Mouse (Mus musculus) ES-Bruce4 (cell line): ENCODE data around the gene Dpep1. TPM values are rescaled to one million over a fixed set of nuclear protein-coding genes. Genes with fewer than 3 reads are reported as not detected.
A peak's percentile ranks its signal among the peaks of the same experiment; 100 is the strongest.

Experiments used
- H3K27ac ChIP-seq: 2 replicates; pipeline ENCODE4 v1.5.1; 2012; ENCODE audit warnings: low read length, inconsistent platforms; ENCODE audit not compliant: insufficient read depth
- H3K27me3 ChIP-seq: 2 replicates; pipeline ENCODE4 v1.6.1; 2012; ENCODE audit warnings: mild to moderate bottlenecking, low read length, inconsistent platforms; ENCODE audit not compliant: control insufficient read depth, poor library complexity, insufficient read depth, severe bottlenecking
- H3K36me3 ChIP-seq: 2 replicates; pipeline ENCODE4 v1.6.1; 2012; ENCODE audit warnings: inconsistent platforms, mild to moderate bottlenecking, low read length, moderate library complexity; ENCODE audit not compliant: control insufficient read depth, poor library complexity, insufficient read depth, severe bottlenecking
- H3K4me1 ChIP-seq: one replicate; pipeline ENCODE4 v1.8.1; 2011; ENCODE audit warnings: low read length; ENCODE audit not compliant: control insufficient read depth, insufficient read depth
- H3K4me3 ChIP-seq: 2 replicates; pipeline ENCODE4 v1.5.1; 2011; ENCODE audit warnings: low read depth, mild to moderate bottlenecking, low read length
- H3K9ac ChIP-seq: 2 replicates; pipeline ENCODE4 v1.6.1; 2012; ENCODE audit warnings: low read depth, mild to moderate bottlenecking, inconsistent platforms; ENCODE audit not compliant: poor library complexity, severe bottlenecking
- H3K9me3 ChIP-seq: replicated peaks from 2 replicates; pipeline ENCODE4 v1.6.1; 2012; ENCODE audit warnings: mild to moderate bottlenecking, low read length, inconsistent platforms; ENCODE audit not compliant: control insufficient read depth, poor library complexity, insufficient read depth, severe bottlenecking
- CTCF ChIP-seq: IDR thresholded peaks from one replicate; pipeline ENCODE4 v1.8.1; 2011; ENCODE audit warnings: low read depth, low read length
- EP300 ChIP-seq: IDR thresholded peaks from 2 replicates; pipeline ENCODE4 v1.6.1; 2011; ENCODE audit warnings: low read depth, low read length; ENCODE audit not compliant: insufficient read depth
- POLR2A ChIP-seq: IDR thresholded peaks from one replicate; pipeline ENCODE4 v1.8.1; 2011; ENCODE audit warnings: low read length; ENCODE audit not compliant: insufficient read depth
- polyA plus RNA-seq: library from polyadenylated mRNA; stranded (reverse); fragments of >200 nt; gene quantifications from 2 replicates; pipeline ENCODE4 v1.2.4, GENCODE M21; 2011; ENCODE audit warnings: low read depth; ENCODE audit not compliant: missing spikeins, insufficient read depth, insufficient read length

Gene Dpep1
- polyA plus RNA-seq, 1 experiment, result not detected

GRCm38 (mm10) chr8:123232553-123232952, 46.5 kb downstream of the Dpep1 start:
- Histone ChIP-seq H3K27ac (no peak overlapping the region), H3K9me3 (no peaks in the 10 kb centered on the region), H3K4me1 (no peaks in the 10 kb centered on the region), H3K27me3 (no peaks in the 10 kb centered on the region), H3K4me3 (no peak overlapping the region), H3K9ac (no peak overlapping the region), H3K36me3 (peaks cover 4% of the 10 kb centered on the region; the same call in 1 of the 2 replicates)
- TF ChIP-seq EP300 (no peak), CTCF (no peak), POLR2A (no peak)

GRCm38 (mm10) chr8:123233300-123233699, 47.3 kb downstream of the Dpep1 start:
- Histone ChIP-seq H3K36me3 (no peaks in the 10 kb centered on the region), H3K4me1 (no peaks in the 10 kb centered on the region), H3K27ac (no peak overlapping the region), H3K9me3 (no peaks in the 10 kb centered on the region), H3K27me3 (no peaks in the 10 kb centered on the region), H3K9ac (no peak overlapping the region), H3K4me3 (no peak overlapping the region)
- TF ChIP-seq CTCF, result no peak
- TF ChIP-seq EP300, result no peak
- no peak for TF ChIP-seq POLR2A

DNA sequence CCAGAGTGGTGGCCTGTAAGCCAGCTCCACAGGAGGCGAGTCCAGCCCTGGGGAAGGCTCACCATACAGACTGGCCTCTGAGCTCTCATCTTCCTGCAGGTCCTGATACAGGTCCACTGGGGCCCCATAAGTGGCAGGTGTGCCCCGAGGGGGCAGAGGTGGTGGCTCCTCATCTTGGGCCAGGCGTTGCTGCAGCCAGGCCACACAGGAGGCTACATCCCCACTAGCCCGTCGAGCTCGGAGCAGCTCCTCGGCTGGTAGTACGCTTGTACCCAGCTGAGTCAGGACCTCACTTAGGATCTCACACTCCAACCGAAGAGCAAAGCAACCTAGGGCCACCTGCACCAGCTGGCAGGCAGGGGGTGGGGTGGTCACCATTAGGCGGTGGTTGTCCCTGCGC, 47.7 kb downstream of the Dpep1 start:
- H3K9me3 ChIP-seq, result no peaks in the 10 kb centered on the region
- no peak for TF ChIP-seq EP300
- H3K27ac ChIP-seq, result no peak overlapping the region
- no peaks in the 10 kb centered on the region for H3K4me1 ChIP-seq
- H3K27me3 ChIP-seq, result no peaks in the 10 kb centered on the region
- H3K4me3 ChIP-seq, result no peak overlapping the region
- no peaks in the 10 kb centered on the region for H3K36me3 ChIP-seq
- H3K9ac ChIP-seq, result no peak overlapping the region

DNA sequence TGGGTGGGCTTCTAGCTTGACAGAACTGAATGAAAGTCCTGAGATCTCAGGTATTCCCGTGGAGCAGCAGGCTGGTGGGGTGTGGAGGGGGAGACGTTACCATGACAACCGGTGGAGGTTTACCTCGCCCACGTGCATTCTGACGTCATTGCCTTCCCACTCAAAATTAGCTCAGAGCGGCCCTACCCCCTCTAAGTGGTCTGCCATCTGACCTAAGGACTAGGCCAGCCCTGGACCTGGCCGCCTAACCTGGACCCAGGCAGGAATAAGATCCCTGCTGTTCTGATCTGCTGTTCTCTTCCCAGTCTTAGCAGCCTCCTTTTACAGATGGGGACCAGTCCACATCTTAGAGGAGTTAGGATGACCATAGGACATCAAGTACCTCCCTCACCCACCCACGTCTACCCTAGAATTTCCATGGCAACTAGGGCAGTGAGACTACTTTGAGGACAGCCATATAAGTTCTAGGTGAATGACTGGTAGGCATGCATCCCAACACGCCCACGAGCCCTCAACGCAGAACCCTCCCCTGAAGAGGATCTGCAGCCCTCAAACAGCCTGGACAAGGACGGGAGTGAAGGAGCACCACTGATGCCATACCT, 49.0 kb downstream of the Dpep1 start:
- Histone ChIP-seq H3K4me1 (no peaks in the 10 kb centered on the region), H3K36me3 (no peaks in the 10 kb centered on the region), H3K9ac (peak overlapping the region; percentile 16; the same call in 1 of the 2 replicates), H3K9me3 (no peaks in the 10 kb centered on the region), H3K4me3 (peak overlapping the region; percentile 61; the same call in 1 of the 2 replicates), H3K27me3 (no peaks in the 10 kb centered on the region), H3K27ac (no peak overlapping the region)
- TF ChIP-seq EP300, result no peak
- TF ChIP-seq POLR2A, result no peak
- TF ChIP-seq CTCF, result no peak

DNA sequence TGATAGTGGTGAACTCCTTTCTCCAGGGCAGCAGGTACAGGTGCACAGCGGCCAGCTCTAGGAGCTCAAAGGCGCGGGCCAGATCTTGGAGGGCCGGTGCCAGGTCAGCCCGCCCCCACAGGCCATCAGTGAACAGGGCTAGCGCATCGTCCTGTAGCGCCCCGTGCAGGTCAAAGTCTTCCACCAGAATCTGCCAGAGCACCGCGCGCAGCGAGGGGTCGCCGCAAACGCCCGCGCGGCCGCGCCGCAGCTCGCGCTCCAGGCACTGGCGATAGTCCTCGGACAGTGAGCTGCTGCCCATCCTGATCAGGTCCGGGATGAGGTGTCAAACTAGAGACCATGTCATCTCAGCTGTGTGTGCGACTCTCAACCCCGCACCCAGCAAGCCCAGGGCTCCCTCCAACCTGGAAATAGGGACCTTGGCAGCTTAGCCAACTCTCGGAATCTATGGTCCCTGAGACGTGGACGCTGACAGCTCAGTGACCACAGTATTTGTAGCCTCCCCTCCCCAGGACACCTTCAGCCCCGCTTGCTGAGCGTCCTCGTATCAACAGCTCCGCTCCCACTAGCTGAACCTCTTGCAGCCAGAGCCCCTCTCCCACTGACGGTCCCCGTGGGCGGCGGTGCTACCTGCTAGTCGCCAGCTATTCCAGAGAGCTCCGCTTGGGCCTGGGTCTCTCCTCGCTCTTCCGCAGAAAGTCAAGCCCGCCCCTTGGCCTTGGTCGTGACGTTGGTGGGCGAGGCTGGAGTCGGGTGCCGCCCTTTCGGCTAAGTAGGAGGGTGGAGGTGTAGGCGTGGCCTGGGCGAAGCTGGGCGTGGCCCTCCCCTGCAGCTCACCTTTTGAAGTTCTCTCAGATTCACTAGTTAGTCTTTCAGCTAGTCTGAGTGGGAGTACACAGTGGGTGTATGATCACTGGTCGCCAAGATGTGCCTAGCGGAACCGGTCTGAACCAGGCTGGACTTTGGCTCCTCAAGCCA, 49.8 kb downstream of the Dpep1 start, which contains the start of gene Spata2l:
Spata2l (minus strand) TSS at position 714 of the 978 bp plus-strand sequence.
- Histone ChIP-seq H3K9ac (peak within 1 kb of the TSS; percentile 16; the same call in 1 of the 2 replicates), H3K9me3 (no peaks in the 10 kb centered on the region), H3K36me3 (no peaks in the 10 kb centered on the region), H3K27ac (no peak within 1 kb of the TSS), H3K4me3 (peak within 1 kb of the TSS; percentile 61), H3K4me1 (no peaks in the 10 kb centered on the region), H3K27me3 (no peaks in the 10 kb centered on the region)
- no peak for TF ChIP-seq EP300
- TF ChIP-seq CTCF, result peak; percentile 22
- TF ChIP-seq POLR2A, result no peak

- H3K36me3 ChIP-seq, result no peaks in the 10 kb centered on the region
- TF ChIP-seq CTCF, result no peak
- TF ChIP-seq EP300, result no peak
- TF ChIP-seq POLR2A, result no peak
- H3K27ac ChIP-seq, result no peak overlapping the region
- no peaks in the 10 kb centered on the region for H3K9me3 ChIP-seq
- no peaks in the 10 kb centered on the region for H3K27me3 ChIP-seq
- H3K4me1 ChIP-seq, result no peaks in the 10 kb centered on the region
- H3K9ac ChIP-seq, result no peak overlapping the region
- no peak overlapping the region for H3K4me3 ChIP-seq
Measured at GRCm38 (mm10) chr8:123239398-123239797, 53.4 kb downstream of the Dpep1 start.
